Mouse (Mus musculus) lung, adult 2 months (tissue): ENCODE measurements around the gene Perp.

Experiments used
- CTCF ChIP-seq: fragments of 200-500 bp; IDR thresholded peaks from 2 replicates; pipeline ENCODE4 v1.5.1; 2011; ENCODE audit warnings: mild to moderate bottlenecking, low read length, control low read depth; ENCODE audit not compliant: insufficient read depth
- POLR2A ChIP-seq: fragments of 200-500 bp; IDR thresholded peaks from 2 replicates; pipeline ENCODE4 v1.6.1; 2011; ENCODE audit warnings: low read depth, mild to moderate bottlenecking, control low read depth, low read length, borderline replicate concordance; ENCODE audit errors: extremely low read depth

GRCm38 (mm10) chr10:18888751-18889150 is 43.9 kb downstream of the Perp start:
- TF ChIP-seq POLR2A = no peak
- TF ChIP-seq CTCF = no peak
